Mouse (Mus musculus) liver, postnatal 0 days (tissue): Measurements from ENCODE around the gene Ackr4. TPM values are rescaled to one million over a fixed set of nuclear protein-coding genes. Genes with fewer than 3 reads are reported as not detected.

ENCODE experiments used
- ATAC-seq: fragments of 200-750 bp; cut with Nextera tagmentation; 2 replicates; pipeline ENCODE4 v1.8.0; 2017; ENCODE audit warnings: mild to moderate bottlenecking, moderate library complexity
- DNase-seq: peaks from one replicate; pipeline ENCODE4 v3.0.0-alpha.2; 2016
- H3K27ac ChIP-seq: fragments of 300-500 bp; sonication (generic); 2 replicates; pipeline ENCODE4 v1.5.1; 2014; ENCODE audit warnings: antibody characterized with exemption, moderate library complexity, mild to moderate bottlenecking, low read depth
- H3K27me3 ChIP-seq: fragments of 300-500 bp; sonication (generic); 2 replicates; pipeline ENCODE4 v1.6.1; 2014; ENCODE audit warnings: low read length, control low read depth, mixed read lengths; ENCODE audit not compliant: insufficient read depth
- H3K36me3 ChIP-seq: fragments of 300-500 bp; sonication (generic); replicated peaks from 2 replicates; pipeline ENCODE4 v1.6.1; 2014; ENCODE audit warnings: mild to moderate bottlenecking, control low read depth, low read length, moderate library complexity, mixed read lengths; ENCODE audit not compliant: insufficient read depth
- H3K4me1 ChIP-seq: fragments of 300-500 bp; sonication (generic); 2 replicates; pipeline ENCODE4 v1.6.1; 2014; ENCODE audit warnings: antibody characterized with exemption, mild to moderate bottlenecking, control low read depth; ENCODE audit not compliant: insufficient read depth
- H3K4me2 ChIP-seq: fragments of 300-500 bp; sonication (generic); 2 replicates; pipeline ENCODE4 v1.6.1; 2014; ENCODE audit warnings: low read depth, mild to moderate bottlenecking, low read length, moderate library complexity, mixed read lengths
- H3K4me3 ChIP-seq: fragments of 300-500 bp; sonication (generic); 2 replicates; pipeline ENCODE4 v1.5.1; 2014; ENCODE audit warnings: low read depth, low read length
- H3K9ac ChIP-seq: fragments of 300-500 bp; sonication (generic); replicated peaks from 2 replicates; pipeline ENCODE4 v1.6.1; 2014; ENCODE audit warnings: mild to moderate bottlenecking, moderate library complexity
- H3K9me3 ChIP-seq: fragments of 300-500 bp; sonication (generic); 2 replicates; pipeline ENCODE4 v1.6.1; 2016; ENCODE audit warnings: mild to moderate bottlenecking, control low read depth, low read length, mixed read lengths
- CTCF ChIP-seq: sonication (generic); IDR thresholded peaks from 2 replicates; pipeline ENCODE4 v1.5.1; 2016; ENCODE audit warnings: antibody characterized with exemption, low read depth
- EP300 ChIP-seq: IDR thresholded peaks from 2 replicates; pipeline ENCODE4 v1.6.1; 2016; ENCODE audit warnings: antibody characterized with exemption, low read depth, mild to moderate bottlenecking
- WGBS: fragments of 180-500 bp; shearing (Covaris S2); extraction: QIAGEN DNeasy Blood & Tissue Kit; methylation state at CpG from one replicate; pipeline ENCODE4 v1.1.7; 2014; ENCODE audit not compliant: insufficient replicate concordance; 5-methylcytosine and 5-hydroxymethylcytosine counted together
- polyA plus RNA-seq: library from polyadenylated mRNA; unstranded; fragments of >200 nt; fragmentation: Nextera tagmentation; extraction: Ambion mirVana; gene quantifications from 2 replicates; pipeline ENCODE4 v1.2.1, GENCODE M21; 2015

The Ackr4 gene
- polyA plus RNA-seq, 1 experiment from 2014 or later, result 0.89 TPM

GRCm38 (mm10) chr9:104144314-104144996 is 17.7 kb upstream of the Ackr4 start:
- no peak overlapping the region for H3K27ac ChIP-seq
- DNase-seq (no peak), ATAC-seq (0 out of 2 replicates have a peak, but pooled peaks have one; percentile 21)
- H3K9me3 ChIP-seq, result no peaks in the 10 kb centered on the region
- no peaks in the 10 kb centered on the region for H3K36me3 ChIP-seq
- TF ChIP-seq CTCF, result peak; percentile 65
- no peak for TF ChIP-seq EP300
- no peaks in the 10 kb centered on the region for H3K27me3 ChIP-seq
- 78% methylated on average over 8 of the region's 8 CpGs for WGBS
- H3K9ac ChIP-seq, result no peak overlapping the region
- no peak overlapping the region for H3K4me2 ChIP-seq
- no peaks in the 10 kb centered on the region for H3K4me1 ChIP-seq
- no peak overlapping the region for H3K4me3 ChIP-seq

GRCm38 (mm10) chr9:104142805-104143204 is 16.1 kb upstream of the Ackr4 start:
- Histone ChIP-seq H3K36me3 (no peaks in the 10 kb centered on the region), H3K4me3 (no peak overlapping the region), H3K4me2 (no peak overlapping the region), H3K27ac (no peak overlapping the region), H3K9ac (no peak overlapping the region), H3K9me3 (no peaks in the 10 kb centered on the region; the same call in 1 of the 2 replicates), H3K27me3 (no peaks in the 10 kb centered on the region), H3K4me1 (no peaks in the 10 kb centered on the region)
- TF ChIP-seq CTCF, result no peak
- no peak for TF ChIP-seq EP300
- 71% methylated on average over 14 of the region's 14 CpGs for WGBS
- no peak for DNase-seq
- no peak for ATAC-seq

- Histone ChIP-seq H3K4me3 (no peak overlapping the region), H3K27me3 (no peaks in the 10 kb centered on the region), H3K9me3 (no peaks in the 10 kb centered on the region; the same call in 1 of the 2 replicates), H3K4me2 (no peak overlapping the region), H3K36me3 (no peaks in the 10 kb centered on the region), H3K4me1 (no peaks in the 10 kb centered on the region), H3K27ac (no peak overlapping the region), H3K9ac (no peak overlapping the region)
- TF ChIP-seq CTCF (no peak), EP300 (no peak)
- 45% methylated on average over 6 of the region's 6 CpGs for WGBS
- DNase-seq (no peak), ATAC-seq (no peak)
These were observed 13.6 kb upstream of the Ackr4 start for GRCm38 (mm10) chr9:104140351-104140750.

- DNase-seq (no peak), ATAC-seq (no peak)
- Histone ChIP-seq H3K27ac (no peak overlapping the region), H3K4me1 (no peaks in the 10 kb centered on the region), H3K4me3 (no peak overlapping the region), H3K9me3 (no peaks in the 10 kb centered on the region), H3K27me3 (no peaks in the 10 kb centered on the region), H3K36me3 (peaks cover 17% of the 10 kb centered on the region; the same call in 1 of the 2 replicates), H3K9ac (no peak overlapping the region), H3K4me2 (no peak overlapping the region)
- no peak for TF ChIP-seq CTCF
- no peak for TF ChIP-seq EP300
- 79% methylated on average over 9 of the region's 9 CpGs for WGBS
These were observed 3.5 kb upstream of the Ackr4 start for GRCm38 (mm10) chr9:104130141-104130755.

- DNase-seq (no peak), ATAC-seq (no peak)
- H3K27ac ChIP-seq, result no peak overlapping the region
- H3K4me3 ChIP-seq, result no peak overlapping the region
- no peak overlapping the region for H3K9ac ChIP-seq
- H3K4me2 ChIP-seq, result no peak overlapping the region
- H3K4me1 ChIP-seq, result no peaks in the 10 kb centered on the region
- 70% methylated on average over 2 of the region's 2 CpGs for WGBS
- no peak for TF ChIP-seq CTCF
- TF ChIP-seq EP300, result no peak
- no peaks in the 10 kb centered on the region for H3K9me3 ChIP-seq
- H3K36me3 ChIP-seq, result peaks cover 17% of the 10 kb centered on the region
- no peaks in the 10 kb centered on the region for H3K27me3 ChIP-seq
These were observed 1.4 kb upstream of the Ackr4 start for GRCm38 (mm10) chr9:104128110-104128509.

- no peaks in the 10 kb centered on the region for H3K9me3 ChIP-seq
- ATAC-seq (no peak), DNase-seq (no peak)
- H3K9ac ChIP-seq, result no peak overlapping the region
- peaks cover 14% of the 10 kb centered on the region for H3K36me3 ChIP-seq
- H3K27ac ChIP-seq, result no peak overlapping the region
- no peak overlapping the region for H3K4me2 ChIP-seq
- no peaks in the 10 kb centered on the region for H3K27me3 ChIP-seq
- WGBS, result 61% methylated on average over 5 of the region's 5 CpGs
- TF ChIP-seq CTCF, result no peak
- TF ChIP-seq EP300, result no peak
- H3K4me3 ChIP-seq, result no peak overlapping the region
- no peaks in the 10 kb centered on the region for H3K4me1 ChIP-seq
These were observed 3.1 kb downstream of the Ackr4 start for GRCm38 (mm10) chr9:104123622-104124021.
